Mouse (Mus musculus) liver, embryonic 16.5 days (tissue): ENCODE data around the gene 4930595D18Rik. TPM values are rescaled to one million over a fixed set of nuclear protein-coding genes. Genes with fewer than 3 reads are reported as not detected.

Source experiments
- ATAC-seq: fragments of 200-750 bp; cut with Nextera tagmentation; 2 replicates; pipeline ENCODE4 v1.8.0; 2017; ENCODE audit warnings: low read depth, mild to moderate bottlenecking, moderate number of reproducible peaks, moderate library complexity
- H3K27ac ChIP-seq: fragments of 300-500 bp; sonication (generic); 2 replicates; pipeline ENCODE4 v1.5.1; 2014; ENCODE audit warnings: mild to moderate bottlenecking, low read length
- H3K27me3 ChIP-seq: fragments of 300-500 bp; sonication (generic); 2 replicates; pipeline ENCODE4 v1.6.1; 2014; ENCODE audit warnings: low read depth, low read length, mixed read lengths; ENCODE audit not compliant: control insufficient read depth, insufficient read depth
- H3K36me3 ChIP-seq: fragments of 300-500 bp; sonication (generic); 2 replicates; pipeline ENCODE4 v1.6.1; 2014; ENCODE audit warnings: mild to moderate bottlenecking; ENCODE audit not compliant: control insufficient read depth, insufficient read depth
- H3K4me1 ChIP-seq: fragments of 300-500 bp; sonication (generic); 2 replicates; pipeline ENCODE4 v1.6.1; 2014; ENCODE audit warnings: low read depth, low read length, mixed read lengths; ENCODE audit not compliant: control insufficient read depth
- H3K4me2 ChIP-seq: fragments of 300-500 bp; sonication (generic); 2 replicates; pipeline ENCODE4 v1.6.1; 2014; ENCODE audit warnings: low read depth, low read length, mixed read lengths
- H3K4me3 ChIP-seq: fragments of 300-500 bp; sonication (generic); 2 replicates; pipeline ENCODE4 v1.5.1; 2014; ENCODE audit warnings: low read depth, mild to moderate bottlenecking, low read length
- H3K9ac ChIP-seq: fragments of 300-500 bp; sonication (generic); 2 replicates; pipeline ENCODE4 v1.6.1; 2014; ENCODE audit warnings: low read depth, low read length
- H3K9me3 ChIP-seq: fragments of 300-500 bp; sonication (generic); replicated peaks from 2 replicates; pipeline ENCODE4 v1.6.1; 2016; ENCODE audit warnings: low read length; ENCODE audit not compliant: control insufficient read depth
- WGBS: fragments of 180-500 bp; shearing (Covaris S2); extraction: QIAGEN DNeasy Blood & Tissue Kit; methylation state at CpG from one replicate; pipeline ENCODE4 v1.1.7; 2014; ENCODE audit not compliant: insufficient replicate concordance; 5-methylcytosine and 5-hydroxymethylcytosine counted together
- polyA plus RNA-seq: library from polyadenylated mRNA; unstranded; fragments of >200 nt; fragmentation: Nextera tagmentation; extraction: Ambion mirVana; gene quantifications from 2 replicates; pipeline ENCODE4 v1.2.1, GENCODE M21; 2015

Gene 4930595D18Rik
- polyA plus RNA-seq, 1 experiment from 2014 or later, result not detected

DNA sequence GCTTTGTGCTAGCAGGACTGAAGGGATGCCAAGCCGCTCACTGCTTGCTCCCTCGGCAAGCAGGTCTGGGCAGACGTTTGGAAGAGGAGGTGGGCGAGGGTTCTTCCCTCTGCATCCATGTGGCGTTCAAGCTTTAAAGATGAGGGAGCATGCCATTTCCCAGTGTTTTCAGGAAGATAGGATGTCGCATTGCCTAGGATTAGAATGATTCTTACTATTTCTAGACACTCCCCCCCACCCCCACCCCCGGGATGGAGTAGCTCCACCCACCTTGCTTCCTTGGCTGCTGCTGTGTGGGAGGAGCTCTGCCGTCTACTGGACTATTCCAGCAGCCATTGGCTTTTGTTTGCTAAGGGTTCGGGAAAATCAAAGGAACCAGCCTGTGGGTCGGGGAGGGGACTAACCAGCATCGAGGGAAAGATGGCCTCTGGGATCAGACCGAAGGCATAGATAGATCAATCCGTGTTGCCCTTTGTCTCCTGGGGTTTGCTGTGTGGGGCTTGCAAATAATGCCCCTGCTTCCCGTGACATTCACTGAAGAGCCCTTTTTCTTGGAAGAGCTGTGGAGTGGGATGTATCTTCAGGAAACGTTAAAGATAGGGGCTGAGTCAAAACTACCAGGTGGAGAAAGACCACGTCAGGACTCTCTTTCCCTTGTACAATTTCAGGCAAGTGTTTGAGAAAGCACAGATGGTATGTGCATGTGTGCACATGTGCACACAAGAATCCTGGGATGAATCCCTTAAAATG is 21.8 kb downstream of the 4930595D18Rik start:
- 13% methylated on average over 16 of the region's 16 CpGs for WGBS
- no peaks in the 10 kb centered on the region for H3K27me3 ChIP-seq
- H3K4me1 ChIP-seq, result peaks cover 40% of the 10 kb centered on the region
- no peak overlapping the region for H3K27ac ChIP-seq
- no peaks in the 10 kb centered on the region for H3K9me3 ChIP-seq
- H3K4me3 ChIP-seq, result no peak overlapping the region
- H3K4me2 ChIP-seq, result peak overlapping the region; percentile 31; the same call in 1 of the 2 replicates
- no peak overlapping the region for H3K9ac ChIP-seq
- ATAC-seq, result no peak
- H3K36me3 ChIP-seq, result no peaks in the 10 kb centered on the region

DNA sequence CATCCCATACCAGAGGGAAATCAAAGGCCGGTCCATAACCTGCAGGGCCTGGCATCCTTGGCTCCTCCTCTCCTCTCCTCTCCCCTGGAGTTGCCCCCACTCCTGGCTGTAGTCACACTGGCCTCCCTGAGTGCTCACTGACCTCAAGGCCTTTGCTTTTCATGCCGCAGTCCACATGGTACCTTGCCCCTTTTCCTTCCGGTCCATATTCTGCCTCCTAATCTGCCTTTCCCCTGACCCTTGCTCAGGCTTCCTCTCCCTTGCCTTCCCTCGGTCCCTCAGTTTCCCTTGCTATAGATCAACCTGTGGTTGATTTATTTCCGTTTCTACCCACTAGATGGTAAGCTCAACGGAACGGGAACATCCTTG is 22.4 kb downstream of the 4930595D18Rik start:
- no peak overlapping the region for H3K4me3 ChIP-seq
- no peak overlapping the region for H3K9ac ChIP-seq
- H3K36me3 ChIP-seq, result no peaks in the 10 kb centered on the region
- WGBS, result 23% methylated on average over 7 of the region's 7 CpGs
- no peak overlapping the region for H3K27ac ChIP-seq
- ATAC-seq, result no peak
- peaks cover 40% of the 10 kb centered on the region for H3K4me1 ChIP-seq
- no peaks in the 10 kb centered on the region for H3K27me3 ChIP-seq
- H3K9me3 ChIP-seq, result no peaks in the 10 kb centered on the region
- H3K4me2 ChIP-seq, result no peak overlapping the region

DNA sequence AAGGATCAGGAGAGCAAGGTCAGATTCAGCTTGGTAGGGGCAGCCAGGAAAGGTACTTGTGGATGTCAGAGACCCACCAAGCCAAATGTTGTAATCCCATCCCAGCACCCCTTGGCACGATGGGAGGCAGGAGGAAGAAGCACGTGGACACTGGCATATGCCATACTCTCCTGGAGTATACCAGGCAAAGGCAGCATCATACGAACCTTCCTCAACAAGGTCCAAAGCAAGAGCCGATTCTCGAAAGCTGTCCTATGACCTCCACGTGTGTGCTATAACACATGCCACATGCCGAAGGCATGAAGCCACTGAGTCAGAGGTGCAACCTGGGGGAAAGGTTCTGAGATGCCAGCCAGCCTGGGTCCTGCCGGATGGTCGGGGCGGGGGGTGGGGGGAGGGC is 23.4 kb downstream of the 4930595D18Rik start:
- Histone ChIP-seq H3K27me3 (no peaks in the 10 kb centered on the region), H3K9ac (no peak overlapping the region), H3K4me2 (no peak overlapping the region), H3K36me3 (no peaks in the 10 kb centered on the region), H3K9me3 (no peaks in the 10 kb centered on the region), H3K27ac (no peak overlapping the region), H3K4me3 (no peak overlapping the region), H3K4me1 (peaks cover 40% of the 10 kb centered on the region)
- ATAC-seq, result no peak
- WGBS, result 72% methylated on average over 10 of the region's 10 CpGs

DNA sequence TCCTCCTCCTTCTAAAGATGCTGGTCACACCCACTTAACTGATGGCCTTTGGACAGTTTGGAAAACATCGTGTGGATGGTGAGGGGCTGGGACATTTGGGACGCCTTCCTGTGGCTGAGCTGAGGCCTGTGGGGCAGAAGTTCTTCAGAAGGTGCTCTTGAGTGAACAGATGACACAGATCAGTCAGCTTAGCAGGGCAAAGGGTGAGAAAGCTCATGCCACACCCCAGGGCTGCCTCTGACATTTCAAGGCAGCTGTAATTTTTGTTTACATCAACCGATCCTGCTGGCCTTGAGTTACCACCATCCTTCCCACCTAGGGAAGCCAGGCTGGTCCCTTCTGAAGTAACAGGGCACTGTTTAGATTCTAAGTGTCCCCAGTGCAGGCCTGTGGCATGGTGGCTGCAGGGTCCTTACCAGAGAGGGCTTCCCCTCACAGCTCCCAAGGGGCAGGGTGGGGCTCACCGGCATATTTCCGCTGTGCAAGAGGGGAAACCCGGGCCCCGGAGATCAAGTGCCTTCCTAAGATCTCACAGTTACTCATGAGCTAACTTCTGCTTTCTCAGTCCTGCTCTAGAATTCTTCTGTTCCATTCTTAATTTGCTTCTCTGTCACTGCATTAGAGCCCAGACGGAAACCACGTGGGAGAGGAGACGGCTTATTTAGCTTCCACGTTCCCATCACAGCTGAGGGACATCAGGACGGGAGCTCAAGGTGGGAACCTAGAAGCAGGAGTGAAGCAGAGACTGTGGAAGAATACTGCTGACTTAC is 24.4 kb downstream of the 4930595D18Rik start:
- Histone ChIP-seq H3K9ac (peak overlapping the region; percentile 52), H3K27me3 (no peaks in the 10 kb centered on the region), H3K27ac (peak overlapping the region; percentile 77), H3K4me3 (peak overlapping the region; percentile 10; the same call in 1 of the 2 replicates), H3K4me2 (peak overlapping the region; percentile 51), H3K9me3 (no peaks in the 10 kb centered on the region; the same call in 1 of the 2 replicates), H3K36me3 (no peaks in the 10 kb centered on the region), H3K4me1 (peaks cover 30% of the 10 kb centered on the region)
- peak; percentile 48; the same call in 1 of the 2 replicates for ATAC-seq
- WGBS, result 13% methylated on average over 12 of the region's 12 CpGs

DNA sequence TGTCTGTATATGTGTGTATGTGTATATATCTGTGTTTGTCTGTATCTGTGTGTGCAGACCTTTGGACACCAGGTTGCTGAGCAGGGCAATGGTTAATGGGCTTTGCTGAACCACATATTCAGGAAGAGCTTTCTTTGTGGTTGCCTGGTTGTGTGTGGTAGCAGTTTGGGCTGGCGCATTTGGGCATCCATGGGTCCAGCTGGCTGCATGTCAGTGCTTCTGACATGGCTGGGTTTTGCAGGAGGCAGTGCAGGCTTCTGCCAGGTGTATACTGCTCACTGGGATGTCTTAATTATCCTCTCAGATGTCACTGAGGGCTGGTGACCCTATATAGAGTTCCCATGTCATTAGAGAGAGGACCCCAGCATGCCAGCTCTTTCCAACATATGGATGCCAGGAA is 28.5 kb downstream of the 4930595D18Rik start:
- WGBS, result 83% methylated on average over 1 of the region's 1 CpGs
- no peak for ATAC-seq
- Histone ChIP-seq H3K27me3 (no peaks in the 10 kb centered on the region), H3K4me2 (no peak overlapping the region), H3K4me1 (peaks cover 28% of the 10 kb centered on the region), H3K9ac (no peak overlapping the region), H3K4me3 (no peak overlapping the region), H3K27ac (no peak overlapping the region), H3K9me3 (no peaks in the 10 kb centered on the region; the same call in 1 of the 2 replicates), H3K36me3 (no peaks in the 10 kb centered on the region)

DNA sequence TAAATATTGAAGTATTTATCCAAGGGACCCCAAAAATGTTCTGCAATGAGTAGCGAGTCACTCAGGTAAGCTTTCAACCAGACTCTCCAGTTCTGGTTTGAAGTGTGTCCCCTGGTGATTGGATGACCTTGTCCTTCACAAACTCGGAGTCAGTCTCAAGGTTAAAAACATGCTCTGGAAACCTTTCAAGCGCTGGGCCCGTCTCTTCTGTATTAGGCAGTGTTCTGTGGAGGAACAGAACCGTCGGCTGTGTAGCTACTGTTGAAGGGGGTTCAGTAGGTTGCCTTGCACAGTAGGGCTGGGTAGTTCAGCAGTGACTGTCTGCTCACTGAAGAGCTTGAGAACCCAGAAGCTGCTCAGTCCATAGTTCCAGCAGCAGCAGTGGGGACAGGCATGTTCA is 29.6 kb downstream of the 4930595D18Rik start:
- no peak for ATAC-seq
- Histone ChIP-seq H3K9ac (no peak overlapping the region), H3K9me3 (no peaks in the 10 kb centered on the region; the same call in 1 of the 2 replicates), H3K36me3 (no peaks in the 10 kb centered on the region), H3K4me3 (no peak overlapping the region), H3K27ac (no peak overlapping the region), H3K4me2 (no peak overlapping the region), H3K27me3 (no peaks in the 10 kb centered on the region), H3K4me1 (peaks cover 31% of the 10 kb centered on the region)
- WGBS, result 65% methylated on average over 6 of the region's 6 CpGs

DNA sequence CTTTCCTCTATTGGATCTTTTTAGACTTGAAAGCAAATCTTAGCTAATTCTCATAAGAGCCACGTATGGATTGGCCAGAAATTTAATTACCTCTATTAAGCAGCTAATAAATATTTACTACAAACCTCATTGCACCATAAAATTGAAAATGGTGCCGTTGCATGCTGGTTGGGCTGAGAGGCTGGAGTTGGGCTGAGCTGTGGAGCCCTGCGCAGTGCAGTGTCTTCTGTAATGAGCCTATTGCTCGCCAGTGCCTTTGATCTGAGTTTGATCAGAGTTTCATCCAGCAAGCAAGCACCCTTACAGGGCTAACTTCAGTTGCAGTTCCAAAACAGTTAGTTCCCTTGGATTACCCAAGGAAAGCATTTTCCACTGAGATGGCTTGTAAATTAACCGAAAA is 30.3 kb downstream of the 4930595D18Rik start:
- no peak overlapping the region for H3K27ac ChIP-seq
- 75% methylated on average over 5 of the region's 5 CpGs for WGBS
- no peak overlapping the region for H3K9ac ChIP-seq
- H3K4me3 ChIP-seq, result no peak overlapping the region
- H3K9me3 ChIP-seq, result no peaks in the 10 kb centered on the region; the same call in 1 of the 2 replicates
- H3K4me2 ChIP-seq, result no peak overlapping the region
- H3K4me1 ChIP-seq, result peaks cover 33% of the 10 kb centered on the region
- H3K36me3 ChIP-seq, result no peaks in the 10 kb centered on the region
- no peak for ATAC-seq
- H3K27me3 ChIP-seq, result no peaks in the 10 kb centered on the region

DNA sequence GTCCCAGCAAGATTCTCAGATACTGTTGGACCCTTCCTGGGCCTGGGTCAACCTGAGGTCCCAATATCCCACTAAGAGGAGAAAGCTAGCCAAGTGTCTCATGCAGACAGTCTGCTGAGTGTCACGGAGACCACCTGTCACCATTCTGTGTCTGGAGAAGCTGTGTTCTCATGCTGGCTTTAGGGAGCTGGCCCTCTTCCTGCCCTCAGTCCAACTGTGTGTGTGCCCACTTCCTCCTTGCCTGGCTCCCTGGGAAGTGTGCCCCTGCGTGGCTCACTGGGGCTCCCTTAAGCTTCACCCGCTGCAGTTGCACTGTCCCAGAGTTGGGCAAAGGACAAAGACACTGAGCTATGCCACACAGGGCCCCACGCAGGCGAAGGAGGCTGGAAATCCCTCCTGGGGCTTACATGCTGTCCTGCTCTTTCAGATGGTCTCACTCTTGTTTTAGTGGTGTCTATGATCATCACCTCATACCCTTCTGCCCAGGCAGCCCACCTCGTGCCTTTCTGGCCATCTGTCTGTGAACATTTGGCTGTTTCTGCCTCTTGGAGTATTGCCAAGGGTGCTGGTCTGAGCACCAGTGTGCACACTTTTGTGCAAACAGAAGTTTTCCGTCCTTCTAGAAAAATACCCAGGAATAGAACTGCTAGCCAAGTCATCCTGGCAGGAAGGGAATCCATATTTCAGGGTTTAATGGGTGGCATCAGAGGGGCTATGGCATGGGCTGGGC is 31.1 kb downstream of the 4930595D18Rik start:
- Histone ChIP-seq H3K9ac (no peak overlapping the region), H3K4me1 (peaks cover 35% of the 10 kb centered on the region), H3K27ac (no peak overlapping the region), H3K9me3 (no peaks in the 10 kb centered on the region; the same call in 1 of the 2 replicates), H3K36me3 (no peaks in the 10 kb centered on the region), H3K4me2 (no peak overlapping the region), H3K27me3 (no peaks in the 10 kb centered on the region), H3K4me3 (no peak overlapping the region)
- 59% methylated on average over 7 of the region's 7 CpGs for WGBS
- ATAC-seq, result no peak
